Mouse (Mus musculus) lung, embryonic 14.5 days (tissue): Measurements from ENCODE around the gene Ngdn. TPM values are rescaled to one million over a fixed set of nuclear protein-coding genes. Genes with fewer than 3 reads are reported as not detected.
"Not testable (repeated sequence)": the region's sequence is repeated elsewhere in the genome, so short reads cannot be mapped to it uniquely, and the experiment has no call there.

ENCODE experiments used
- ATAC-seq: fragments of 200-750 bp; cut with Nextera tagmentation; 2 replicates; pipeline ENCODE4 v1.8.0; 2017; ENCODE audit warnings: mild to moderate bottlenecking, moderate TSS enrichment, moderate library complexity; ENCODE audit not compliant: insufficient read depth
- DNase-seq: peaks from one replicate; pipeline ENCODE4 v3.0.0-alpha.2; 2015
- H3K27ac ChIP-seq: fragments of 300-500 bp; sonication (generic); 2 replicates; pipeline ENCODE4 v1.5.1; 2014; ENCODE audit warnings: low read depth, mild to moderate bottlenecking, moderate library complexity
- H3K27me3 ChIP-seq: fragments of 300-500 bp; sonication (generic); 2 replicates; pipeline ENCODE4 v1.6.1; 2014; ENCODE audit warnings: low read length, control low read depth; ENCODE audit not compliant: insufficient read depth
- H3K36me3 ChIP-seq: fragments of 300-500 bp; sonication (generic); 2 replicates; pipeline ENCODE4 v1.6.1; 2014; ENCODE audit warnings: control low read depth; ENCODE audit not compliant: insufficient read depth
- H3K4me1 ChIP-seq: fragments of 300-500 bp; sonication (generic); 2 replicates; pipeline ENCODE4 v1.6.1; 2014; ENCODE audit warnings: antibody characterized with exemption, control low read depth; ENCODE audit not compliant: insufficient read depth
- H3K4me2 ChIP-seq: fragments of 300-500 bp; sonication (generic); 2 replicates; pipeline ENCODE4 v1.6.1; 2014; ENCODE audit warnings: mild to moderate bottlenecking
- H3K4me3 ChIP-seq: fragments of 300-500 bp; sonication (generic); 2 replicates; pipeline ENCODE4 v1.5.1; 2014; ENCODE audit warnings: low read depth, low read length
- H3K9ac ChIP-seq: fragments of 300-500 bp; sonication (generic); 2 replicates; pipeline ENCODE4 v1.6.1; 2014
- H3K9me3 ChIP-seq: fragments of 300-500 bp; sonication (generic); 2 replicates; pipeline ENCODE4 v1.6.1; 2016; ENCODE audit warnings: low read depth, low read length, control low read depth
- CTCF ChIP-seq: IDR thresholded peaks from 2 replicates; pipeline ENCODE4 v1.5.1; 2016; ENCODE audit warnings: antibody characterized with exemption, low read depth
- WGBS: fragments of 180-500 bp; shearing (Covaris S2); extraction: QIAGEN DNeasy Blood & Tissue Kit; methylation state at CpG from one replicate; pipeline ENCODE4 v1.1.7; 2014; 5-methylcytosine and 5-hydroxymethylcytosine counted together
- polyA plus RNA-seq: library from polyadenylated mRNA; unstranded; fragments of >200 nt; fragmentation: Nextera tagmentation; extraction: Ambion mirVana; gene quantifications from 2 replicates; pipeline ENCODE4 v1.2.1, GENCODE M21; 2014

Ngdn gene
- polyA plus RNA-seq, 1 experiment from 2014 or later: 81.6 TPM

DNA sequence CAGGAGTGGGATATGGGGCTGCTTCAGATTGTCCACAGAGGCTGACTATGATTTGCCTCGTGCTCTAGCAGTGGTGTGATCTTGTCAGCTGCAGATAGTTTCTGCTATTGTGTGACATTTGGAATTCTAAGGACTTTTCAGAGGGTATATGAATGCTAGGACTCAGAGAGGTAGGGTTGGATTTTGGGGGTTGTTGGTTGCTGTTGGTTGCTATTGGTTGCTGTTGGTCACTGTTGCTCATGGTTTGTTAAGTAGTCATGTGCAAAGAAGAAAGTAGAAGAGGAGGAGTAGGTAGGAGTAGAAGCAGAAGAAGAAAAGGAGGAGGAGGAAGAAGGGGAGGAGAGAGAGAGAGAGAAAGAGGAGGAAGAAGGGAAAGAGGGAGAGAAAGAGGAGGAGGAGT, 38.6 kb upstream of the Ngdn start, which contains the start of gene Gm17428:
TSS of gene Gm17428 (plus strand) at position 301 of the 400 bp plus-strand sequence.
- Histone ChIP-seq H3K27ac (no peak within 1 kb of the TSS), H3K4me1 (no peaks in the 10 kb centered on the region), H3K9ac (no peak within 1 kb of the TSS), H3K36me3 (no peaks in the 10 kb centered on the region), H3K4me2 (no peak within 1 kb of the TSS), H3K27me3 (no peaks in the 10 kb centered on the region), H3K4me3 (no peak within 1 kb of the TSS), H3K9me3 (no peaks in the 10 kb centered on the region)
- TF ChIP-seq CTCF: no peak
- ATAC-seq: no peak
- WGBS: 53% methylated on average over 1 of the region's 1 CpGs
- no peak for DNase-seq

- Histone ChIP-seq H3K27me3 (no peaks in the 10 kb centered on the region), H3K9me3 (no peaks in the 10 kb centered on the region), H3K4me2 (no peak overlapping the region), H3K4me3 (no peak overlapping the region), H3K27ac (no peak overlapping the region), H3K4me1 (no peaks in the 10 kb centered on the region), H3K36me3 (no peaks in the 10 kb centered on the region), H3K9ac (no peak overlapping the region)
- TF ChIP-seq CTCF: no peak
- ATAC-seq (no peak), DNase-seq (no peak)
- 83% methylated on average over 8 of the region's 8 CpGs for WGBS
These were observed 36.6 kb upstream of the Ngdn start for GRCm38 (mm10) chr14:54978664-54979063.

DNA sequence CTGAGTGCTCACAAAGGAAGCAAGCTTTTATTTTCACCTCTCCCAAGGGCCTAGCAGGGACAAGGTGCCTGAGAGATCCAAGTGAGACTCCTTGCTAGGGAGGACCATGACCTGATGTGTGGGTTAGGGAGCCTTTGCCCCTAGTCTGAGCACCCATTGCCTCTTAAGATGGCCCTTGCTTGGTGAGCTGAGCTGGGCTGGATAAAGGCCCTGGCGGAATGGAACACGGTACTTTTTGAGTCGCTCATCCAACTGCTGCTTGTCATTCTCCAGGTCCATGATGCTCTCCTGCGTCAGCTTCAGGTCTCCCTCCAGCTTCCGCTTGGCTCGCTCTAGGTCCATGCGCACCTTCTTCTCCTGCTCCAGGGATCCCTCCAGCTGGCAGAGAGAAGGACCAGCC, 33.3 kb upstream of the Ngdn start:
- ATAC-seq: no peak
- no peak overlapping the region for H3K4me2 ChIP-seq
- H3K4me1 ChIP-seq: no peaks in the 10 kb centered on the region
- H3K36me3 ChIP-seq: no peaks in the 10 kb centered on the region
- no peaks in the 10 kb centered on the region for H3K9me3 ChIP-seq
- H3K9ac ChIP-seq: no peak overlapping the region
- WGBS: 94% methylated on average over 7 of the region's 7 CpGs
- no peak for TF ChIP-seq CTCF
- DNase-seq: no peak
- no peaks in the 10 kb centered on the region for H3K27me3 ChIP-seq
- no peak overlapping the region for H3K4me3 ChIP-seq
- no peak overlapping the region for H3K27ac ChIP-seq

- 84% methylated on average over 9 of the region's 9 CpGs for WGBS
- not testable (repeated sequence) for H3K9me3 ChIP-seq, H3K27me3 ChIP-seq, ATAC-seq, H3K4me3 ChIP-seq, H3K36me3 ChIP-seq, H3K4me2 ChIP-seq, H3K9ac ChIP-seq, H3K27ac ChIP-seq, DNase-seq, H3K4me1 ChIP-seq
These were observed 26.8 kb upstream of the Ngdn start for GRCm38 (mm10) chr14:54988350-54988874.

GRCm38 (mm10) chr14:54988882-54989281, 26.4 kb upstream of the Ngdn start:
- Histone ChIP-seq H3K27ac (no peak overlapping the region), H3K27me3 (no peaks in the 10 kb centered on the region), H3K4me3 (no peak overlapping the region), H3K9ac (no peak overlapping the region), H3K4me1 (no peaks in the 10 kb centered on the region; the same call in 1 of the 2 replicates), H3K4me2 (no peak overlapping the region), H3K36me3 (no peaks in the 10 kb centered on the region), H3K9me3 (no peaks in the 10 kb centered on the region)
- ATAC-seq: no peak
- WGBS: 83% methylated on average over 13 of the region's 13 CpGs
- DNase-seq: no peak
- no peak for TF ChIP-seq CTCF

GRCm38 (mm10) chr14:54989886-54990441, 25.3 kb upstream of the Ngdn start:
- Histone ChIP-seq H3K27ac (no peak overlapping the region), H3K9ac (no peak overlapping the region), H3K4me2 (no peak overlapping the region), H3K9me3 (no peaks in the 10 kb centered on the region), H3K36me3 (no peaks in the 10 kb centered on the region), H3K4me1 (peaks cover 10% of the 10 kb centered on the region; the same call in 1 of the 2 replicates), H3K27me3 (no peaks in the 10 kb centered on the region), H3K4me3 (no peak overlapping the region)
- TF ChIP-seq CTCF: no peak
- WGBS: 86% methylated on average over 8 of the region's 8 CpGs
- DNase-seq: no peak
- ATAC-seq: no peak

- no peaks in the 10 kb centered on the region for H3K27me3 ChIP-seq
- H3K4me2 ChIP-seq: no peak overlapping the region
- no peaks in the 10 kb centered on the region for H3K9me3 ChIP-seq
- no peak overlapping the region for H3K27ac ChIP-seq
- WGBS: 83% methylated on average over 10 of the region's 10 CpGs
- H3K4me1 ChIP-seq: peaks cover 10% of the 10 kb centered on the region; the same call in 1 of the 2 replicates
- ATAC-seq: no peak
- no peaks in the 10 kb centered on the region for H3K36me3 ChIP-seq
- no peak for DNase-seq
- TF ChIP-seq CTCF: no peak
- no peak overlapping the region for H3K9ac ChIP-seq
- no peak overlapping the region for H3K4me3 ChIP-seq
These were observed 23.1 kb upstream of the Ngdn start for GRCm38 (mm10) chr14:54992196-54992595.

DNA sequence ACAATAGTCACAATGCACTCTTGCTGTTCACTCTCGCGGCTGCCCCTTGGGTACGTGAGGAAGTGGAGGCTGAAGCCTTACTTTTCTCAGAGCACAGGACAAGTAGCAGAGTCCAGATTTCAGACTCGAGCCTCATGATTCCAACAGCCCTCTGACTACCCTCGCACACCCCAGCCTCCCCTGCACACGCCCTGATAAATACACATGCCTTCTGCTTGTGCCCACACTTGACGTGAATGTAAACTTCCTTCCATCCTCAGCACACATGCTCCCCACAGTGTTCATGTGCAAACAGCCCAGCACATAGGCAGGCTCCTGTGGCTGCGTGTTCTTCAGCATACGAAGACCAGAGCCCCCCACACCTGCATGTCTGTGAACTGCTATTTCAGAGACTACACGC, 21.6 kb upstream of the Ngdn start:
- 36% methylated on average over 10 of the region's 10 CpGs for WGBS
- Histone ChIP-seq H3K9ac (no peak overlapping the region), H3K27ac (peak overlapping the region; percentile 52; the same call in 1 of the 2 replicates), H3K27me3 (no peaks in the 10 kb centered on the region), H3K4me1 (peaks cover 10% of the 10 kb centered on the region; the same call in 1 of the 2 replicates), H3K4me3 (no peak overlapping the region), H3K36me3 (no peaks in the 10 kb centered on the region), H3K4me2 (peak overlapping the region; percentile 18; the same call in 1 of the 2 replicates), H3K9me3 (no peaks in the 10 kb centered on the region)
- peak; percentile 64 for ATAC-seq
- no peak for TF ChIP-seq CTCF
- DNase-seq: peak; percentile 26
